ENCODE assay signal across 9 mouse cellular contexts in genomic region chr4:48491290-48491743, GRCm38 (mm10). TPM values are rescaled to one million over a fixed set of nuclear protein-coding genes. Genes with fewer than 3 reads are reported as not detected.
DNase-seq lines count a peak whose midpoint lies in the region; ATAC-seq lines count a peak whose summit lies in the region.
"Had no signal": no experiment of that assay in that cellular context is flagged by ENCODE, and none has a peak within 500 bp of the region (broad histone marks: within the 10 kb centered on the region; RNA-seq: fewer than 3 reads in every experiment).

No protein-coding gene starts in this region.

- DNase-seq in heart, adult 9 months (ENCODE audit: low spot score in 2 of 2), result no peak
- peak; percentile 73 for DNase-seq in embryo, embryonic 9.5 days (ENCODE audit: extremely low spot score)
- no peak for DNase-seq in left cerebral cortex, postnatal 14 days (ENCODE audit: low spot score in 2 of 2)
- no peak for DNase-seq in cerebellum, postnatal 36 days
- DNase-seq in gastrocnemius, postnatal 10 days, result no peak
- DNase-seq: thymus, postnatal 14 days had no signal

- intact Hi-C loops in left cerebral cortex, postnatal 14 days (cut with DNase I), result no loop called here

- no peaks in the 10 kb centered on the region for H3K36me3 ChIP-seq in heart, embryonic 14.5 days (ENCODE audit: control insufficient read depth, insufficient read depth, low read length)
- no peaks in the 10 kb centered on the region for H3K36me3 ChIP-seq in intestine, embryonic 15.5 days
- H3K36me3 ChIP-seq in midbrain, embryonic 16.5 days (ENCODE audit: control insufficient read depth, insufficient read depth, low read length), result no peaks in the 10 kb centered on the region

- H3K27ac ChIP-seq in heart, embryonic 14.5 days (replicated peaks in 1 of 2; ENCODE audit: control insufficient read depth in 1 of 2, insufficient read depth in 1 of 2, low read depth in 2 of 2, low read length in 2 of 2), result no peak overlapping the region
- H3K27ac ChIP-seq in intestine, embryonic 15.5 days, result no peak overlapping the region
- peak overlapping the region; percentile 22; the same call in 1 of the 2 replicates for H3K27ac ChIP-seq in midbrain, embryonic 16.5 days (ENCODE audit: low read length)

- no peaks in the 10 kb centered on the region for H3K9me3 ChIP-seq in heart, embryonic 14.5 days (ENCODE audit: control insufficient read depth, low read length)
- H3K9me3 ChIP-seq in intestine, embryonic 15.5 days, result no peaks in the 10 kb centered on the region
- H3K9me3 ChIP-seq in midbrain, embryonic 16.5 days (replicated peaks; ENCODE audit: control insufficient read depth, low read length, poor library complexity, severe bottlenecking), result no peaks in the 10 kb centered on the region

- peaks cover 0 to 3% of the 10 kb centered on the region in 2 experiments; a peak in 2 of 4 replicates for H3K4me1 ChIP-seq in heart, embryonic 14.5 days (ENCODE audit: control insufficient read depth in 2 of 2, insufficient read depth in 2 of 2, low read length in 2 of 2)
- no peaks in the 10 kb centered on the region for H3K4me1 ChIP-seq in intestine, embryonic 15.5 days (replicated peaks)
- peaks cover 5% of the 10 kb centered on the region; the same call in 1 of the 2 replicates for H3K4me1 ChIP-seq in midbrain, embryonic 16.5 days (ENCODE audit: control insufficient read depth, insufficient read depth, low read length)

- WGBS in heart, embryonic 14.5 days, result 9% methylated on average over 14 of the region's 14 CpGs
- 5% methylated on average over 14 of the region's 14 CpGs for WGBS in intestine, embryonic 15.5 days
- 7% methylated on average over 14 of the region's 14 CpGs for WGBS in midbrain, embryonic 16.5 days

- H3K4me3 ChIP-seq in heart, embryonic 14.5 days (ENCODE audit: control insufficient read depth in 1 of 2, insufficient read depth in 1 of 2, low read depth in 1 of 2, low read length in 2 of 2), result peak overlapping the region; percentile 33 to 44
- peak overlapping the region; percentile 27 for H3K4me3 ChIP-seq in intestine, embryonic 15.5 days (replicated peaks)
- H3K4me3 ChIP-seq in midbrain, embryonic 16.5 days (ENCODE audit: low read depth, low read length), result peak overlapping the region; percentile 41

- no peaks in the 10 kb centered on the region for H3K27me3 ChIP-seq in heart, embryonic 14.5 days (ENCODE audit: control insufficient read depth, insufficient read depth, low read length)
- no peaks in the 10 kb centered on the region for H3K27me3 ChIP-seq in intestine, embryonic 15.5 days (replicated peaks)
- no peaks in the 10 kb centered on the region for H3K27me3 ChIP-seq in midbrain, embryonic 16.5 days (ENCODE audit: control insufficient read depth, insufficient read depth, low read depth, low read length)

- H3K4me2 ChIP-seq in heart, embryonic 14.5 days (ENCODE audit: low read length), result peak overlapping the region; percentile 64
- peak overlapping the region; percentile 53 for H3K4me2 ChIP-seq in intestine, embryonic 15.5 days (replicated peaks)
- H3K4me2 ChIP-seq in midbrain, embryonic 16.5 days (ENCODE audit: low read length), result peak overlapping the region; percentile 62

- H3K9ac ChIP-seq in heart, embryonic 14.5 days (ENCODE audit: low read length), result peak overlapping the region; percentile 40; the same call in 1 of the 2 replicates
- no peak overlapping the region for H3K9ac ChIP-seq in intestine, embryonic 15.5 days
- peak overlapping the region; percentile 55 for H3K9ac ChIP-seq in midbrain, embryonic 16.5 days (ENCODE audit: low read depth, low read length)

- ATAC-seq in heart, embryonic 14.5 days (ENCODE audit: insufficient number of reproducible peaks, insufficient read depth, low FRiP score, low read depth), result no peak
- ATAC-seq in intestine, embryonic 15.5 days, result peak; percentile 66
- ATAC-seq in midbrain, embryonic 16.5 days, result peak; percentile 64; the same call in 1 of the 2 replicates

RNA-seq across cellular contexts. Expression of gene Tex10, which starts 18.1 kb away (rescaled TPM):
- polyA plus RNA-seq in heart, embryonic 14.5 days (2014; fragmentation: Nextera tagmentation; extraction: Ambion mirVana), result 35.7 and 36.3 TPM in 2 replicates
- 45.7 and 50.5 TPM in 2 replicates for polyA plus RNA-seq in intestine, embryonic 15.5 days (2015; fragmentation: Nextera tagmentation; extraction: Ambion mirVana)
- polyA plus RNA-seq in midbrain, embryonic 16.5 days (2015; fragmentation: Nextera tagmentation; extraction: Ambion mirVana), result 37.6 and 41.2 TPM in 2 replicates
- 10 to 100 TPM; 22.9 to 23.3 TPM for total RNA-seq in left cerebral cortex, postnatal 14 days (2021)
- 10 to 100 TPM; 13.1 to 13.8 TPM for total RNA-seq in gastrocnemius, postnatal 10 days (2021)

RNA-seq across cellular contexts. Expression of gene Msantd3, which starts 48.4 kb away (rescaled TPM):
- 26.7 and 28.9 TPM in 2 replicates for polyA plus RNA-seq in heart, embryonic 14.5 days (2014; fragmentation: Nextera tagmentation; extraction: Ambion mirVana)
- 16.9 and 19.8 TPM in 2 replicates for polyA plus RNA-seq in intestine, embryonic 15.5 days (2015; fragmentation: Nextera tagmentation; extraction: Ambion mirVana)
- polyA plus RNA-seq in midbrain, embryonic 16.5 days (2015; fragmentation: Nextera tagmentation; extraction: Ambion mirVana), result 23.6 and 29.8 TPM in 2 replicates
- total RNA-seq in left cerebral cortex, postnatal 14 days (2021), result 10 to 100 TPM; 25.4 to 27.6 TPM
- 10 to 100 TPM; 22.0 to 22.6 TPM for total RNA-seq in gastrocnemius, postnatal 10 days (2021)
